Mouse (Mus musculus): Measurements from ENCODE around the gene Cald1. TPM values are rescaled to one million over a fixed set of nuclear protein-coding genes. Genes with fewer than 3 reads are reported as not detected.

Cald1 gene
- polyA plus RNA-seq, 1 experiment, result 403 TPM

- no peaks in the 10 kb centered on the region; the same call in 1 of the 2 replicates for H3K27me3 ChIP-seq (ENCODE audit: control insufficient read depth, insufficient read depth, low read length, poor library complexity, severe bottlenecking)
- H3K36me3 ChIP-seq (ENCODE audit: control insufficient read depth, insufficient read depth, low read length, poor library complexity, severe bottlenecking), result no peaks in the 10 kb centered on the region
- H3K4me3 ChIP-seq (ENCODE audit: low read depth, low read length), result peak overlapping the region; percentile 62
- no peak overlapping the region for H3K27ac ChIP-seq (ENCODE audit: insufficient read depth, low read length)
- no peaks in the 10 kb centered on the region for H3K4me1 ChIP-seq (ENCODE audit: control insufficient read depth, insufficient read depth, low read length)
- H3K9ac ChIP-seq (ENCODE audit: low read depth, poor library complexity, severe bottlenecking), result peak overlapping the region; percentile 71
- no peaks in the 10 kb centered on the region for H3K9me3 ChIP-seq (replicated peaks; ENCODE audit: control insufficient read depth, insufficient read depth, low read length, poor library complexity, severe bottlenecking)
- TF ChIP-seq POLR2A (IDR thresholded peaks at IDR 0.05; ENCODE audit: insufficient read depth, low read length) (no peak), CTCF (IDR thresholded peaks at IDR 0.05; ENCODE audit: low read depth, low read length) (no peak), EP300 (IDR thresholded peaks at IDR 0.05; ENCODE audit: insufficient read depth, low read depth, low read length) (no peak)
Measured at GRCm38 (mm10) chr6:34780943-34781289, 182.6 kb downstream of the Cald1 start.

GRCm38 (mm10) chr6:34782493-34782892 is 184.2 kb downstream of the Cald1 start:
- no peaks in the 10 kb centered on the region for H3K4me1 ChIP-seq (ENCODE audit: control insufficient read depth, insufficient read depth, low read length)
- no peak overlapping the region for H3K9ac ChIP-seq (ENCODE audit: low read depth, poor library complexity, severe bottlenecking)
- no peaks in the 10 kb centered on the region for H3K9me3 ChIP-seq (replicated peaks; ENCODE audit: control insufficient read depth, insufficient read depth, low read length, poor library complexity, severe bottlenecking)
- TF ChIP-seq EP300 (IDR thresholded peaks at IDR 0.05; ENCODE audit: insufficient read depth, low read depth, low read length) (no peak), CTCF (IDR thresholded peaks at IDR 0.05; ENCODE audit: low read depth, low read length) (no peak), POLR2A (IDR thresholded peaks at IDR 0.05; ENCODE audit: insufficient read depth, low read length) (no peak)
- no peak overlapping the region for H3K27ac ChIP-seq (ENCODE audit: insufficient read depth, low read length)
- H3K4me3 ChIP-seq (ENCODE audit: low read depth, low read length), result no peak overlapping the region
- no peaks in the 10 kb centered on the region for H3K36me3 ChIP-seq (ENCODE audit: control insufficient read depth, insufficient read depth, low read length, poor library complexity, severe bottlenecking)
- no peaks in the 10 kb centered on the region; the same call in 1 of the 2 replicates for H3K27me3 ChIP-seq (ENCODE audit: control insufficient read depth, insufficient read depth, low read length, poor library complexity, severe bottlenecking)

GRCm38 (mm10) chr6:34796881-34797280 is 198.6 kb downstream of the Cald1 start:
- no peaks in the 10 kb centered on the region; the same call in 1 of the 2 replicates for H3K9me3 ChIP-seq (replicated peaks; ENCODE audit: control insufficient read depth, insufficient read depth, low read length, poor library complexity, severe bottlenecking)
- H3K27me3 ChIP-seq (ENCODE audit: control insufficient read depth, insufficient read depth, low read length, poor library complexity, severe bottlenecking), result no peaks in the 10 kb centered on the region
- H3K4me3 ChIP-seq (ENCODE audit: low read depth, low read length), result no peak overlapping the region
- H3K4me1 ChIP-seq (ENCODE audit: control insufficient read depth, insufficient read depth, low read length), result no peaks in the 10 kb centered on the region
- no peaks in the 10 kb centered on the region for H3K36me3 ChIP-seq (ENCODE audit: control insufficient read depth, insufficient read depth, low read length, poor library complexity, severe bottlenecking)
- TF ChIP-seq EP300 (IDR thresholded peaks at IDR 0.05; ENCODE audit: insufficient read depth, low read depth, low read length) (no peak), CTCF (IDR thresholded peaks at IDR 0.05; ENCODE audit: low read depth, low read length) (no peak), POLR2A (IDR thresholded peaks at IDR 0.05; ENCODE audit: insufficient read depth, low read length) (no peak)
- H3K9ac ChIP-seq (ENCODE audit: low read depth, poor library complexity, severe bottlenecking), result no peak overlapping the region
- no peak overlapping the region for H3K27ac ChIP-seq (ENCODE audit: insufficient read depth, low read length)

- Histone ChIP-seq H3K4me3 (ENCODE audit: low read depth, low read length) (no peak overlapping the region), H3K27ac (ENCODE audit: insufficient read depth, low read length) (no peak overlapping the region), H3K36me3 (ENCODE audit: control insufficient read depth, insufficient read depth, low read length, poor library complexity, severe bottlenecking) (no peaks in the 10 kb centered on the region), H3K27me3 (ENCODE audit: control insufficient read depth, insufficient read depth, low read length, poor library complexity, severe bottlenecking) (no peaks in the 10 kb centered on the region), H3K9ac (ENCODE audit: low read depth, poor library complexity, severe bottlenecking) (no peak overlapping the region), H3K9me3 (replicated peaks; ENCODE audit: control insufficient read depth, insufficient read depth, low read length, poor library complexity, severe bottlenecking) (no peaks in the 10 kb centered on the region; the same call in 1 of the 2 replicates), H3K4me1 (ENCODE audit: control insufficient read depth, insufficient read depth, low read length) (no peaks in the 10 kb centered on the region)
- TF ChIP-seq EP300 (IDR thresholded peaks at IDR 0.05; ENCODE audit: insufficient read depth, low read depth, low read length) (no peak), CTCF (IDR thresholded peaks at IDR 0.05; ENCODE audit: low read depth, low read length) (no peak), POLR2A (IDR thresholded peaks at IDR 0.05; ENCODE audit: insufficient read depth, low read length) (no peak)
Measured at GRCm38 (mm10) chr6:34797887-34798286, 199.6 kb downstream of the Cald1 start.

- H3K36me3 ChIP-seq (ENCODE audit: control insufficient read depth, insufficient read depth, low read length, poor library complexity, severe bottlenecking), result no peaks in the 10 kb centered on the region
- no peak overlapping the region for H3K27ac ChIP-seq (ENCODE audit: insufficient read depth, low read length)
- H3K9ac ChIP-seq (ENCODE audit: low read depth, poor library complexity, severe bottlenecking), result no peak overlapping the region
- TF ChIP-seq POLR2A (IDR thresholded peaks at IDR 0.05; ENCODE audit: insufficient read depth, low read length) (no peak), EP300 (IDR thresholded peaks at IDR 0.05; ENCODE audit: insufficient read depth, low read depth, low read length) (no peak), CTCF (IDR thresholded peaks at IDR 0.05; ENCODE audit: low read depth, low read length) (no peak)
- no peaks in the 10 kb centered on the region for H3K4me1 ChIP-seq (ENCODE audit: control insufficient read depth, insufficient read depth, low read length)
- H3K9me3 ChIP-seq (replicated peaks; ENCODE audit: control insufficient read depth, insufficient read depth, low read length, poor library complexity, severe bottlenecking), result no peaks in the 10 kb centered on the region
- no peak overlapping the region for H3K4me3 ChIP-seq (ENCODE audit: low read depth, low read length)
- no peaks in the 10 kb centered on the region for H3K27me3 ChIP-seq (ENCODE audit: control insufficient read depth, insufficient read depth, low read length, poor library complexity, severe bottlenecking)
Measured at GRCm38 (mm10) chr6:34805582-34805981, 207.3 kb downstream of the Cald1 start.

- no peaks in the 10 kb centered on the region for H3K27me3 ChIP-seq (ENCODE audit: control insufficient read depth, insufficient read depth, low read length, poor library complexity, severe bottlenecking)
- no peak overlapping the region for H3K27ac ChIP-seq (ENCODE audit: insufficient read depth, low read length)
- no peaks in the 10 kb centered on the region for H3K4me1 ChIP-seq (ENCODE audit: control insufficient read depth, insufficient read depth, low read length)
- H3K4me3 ChIP-seq (ENCODE audit: low read depth, low read length), result no peak overlapping the region
- H3K36me3 ChIP-seq (ENCODE audit: control insufficient read depth, insufficient read depth, low read length, poor library complexity, severe bottlenecking), result no peaks in the 10 kb centered on the region
- no peak overlapping the region for H3K9ac ChIP-seq (ENCODE audit: low read depth, poor library complexity, severe bottlenecking)
- TF ChIP-seq POLR2A (IDR thresholded peaks at IDR 0.05; ENCODE audit: insufficient read depth, low read length), result no peak
- no peak for TF ChIP-seq CTCF (IDR thresholded peaks at IDR 0.05; ENCODE audit: low read depth, low read length)
- no peak for TF ChIP-seq EP300 (IDR thresholded peaks at IDR 0.05; ENCODE audit: insufficient read depth, low read depth, low read length)
- no peaks in the 10 kb centered on the region for H3K9me3 ChIP-seq (replicated peaks; ENCODE audit: control insufficient read depth, insufficient read depth, low read length, poor library complexity, severe bottlenecking)
Measured at GRCm38 (mm10) chr6:34810651-34811050, 212.4 kb downstream of the Cald1 start.

Measured in ES-Bruce4 (cell line).